Mouse (Mus musculus) lung, embryonic 16.5 days (tissue): Measurements from ENCODE around the gene Inpp5e. TPM values are rescaled to one million over a fixed set of nuclear protein-coding genes. Genes with fewer than 3 reads are reported as not detected.
"Not testable (repeated sequence)": the region's sequence is repeated elsewhere in the genome, so short reads cannot be mapped to it uniquely, and the experiment has no call there.

Experiments
- ATAC-seq: fragments of 200-750 bp; cut with Nextera tagmentation; 2 replicates; pipeline ENCODE4 v1.8.0; 2017; ENCODE audit warnings: low read depth, mild to moderate bottlenecking, moderate library complexity
- H3K27ac ChIP-seq: fragments of 300-500 bp; sonication (generic); 2 replicates; pipeline ENCODE4 v1.5.1; 2014; ENCODE audit warnings: mild to moderate bottlenecking, control low read depth, low read length
- H3K27me3 ChIP-seq: fragments of 300-500 bp; sonication (generic); 2 replicates; pipeline ENCODE4 v1.6.1; 2014; ENCODE audit warnings: low read depth, low read length, mixed read lengths; ENCODE audit not compliant: control insufficient read depth, insufficient read depth
- H3K36me3 ChIP-seq: fragments of 300-500 bp; sonication (generic); 2 replicates; pipeline ENCODE4 v1.6.1; 2014; ENCODE audit warnings: low read length; ENCODE audit not compliant: control insufficient read depth, insufficient read depth
- H3K4me1 ChIP-seq: fragments of 300-500 bp; sonication (generic); replicated peaks from 2 replicates; pipeline ENCODE4 v1.6.1; 2014; ENCODE audit warnings: low read length, mixed read lengths; ENCODE audit not compliant: control insufficient read depth, insufficient read depth
- H3K4me2 ChIP-seq: fragments of 300-500 bp; sonication (generic); 2 replicates; pipeline ENCODE4 v1.6.1; 2014; ENCODE audit warnings: low read depth, low read length, control low read depth
- H3K4me3 ChIP-seq: fragments of 300-500 bp; sonication (generic); 2 replicates; pipeline ENCODE4 v1.5.1; 2014; ENCODE audit warnings: mild to moderate bottlenecking, low read length, control low read depth
- H3K9ac ChIP-seq: fragments of 300-500 bp; sonication (generic); 2 replicates; pipeline ENCODE4 v1.6.1; 2014; ENCODE audit warnings: low read length, control low read depth
- H3K9me3 ChIP-seq: fragments of 300-500 bp; sonication (generic); 2 replicates; pipeline ENCODE4 v1.6.1; 2016; ENCODE audit warnings: low read length; ENCODE audit not compliant: control insufficient read depth
- WGBS: fragments of 180-500 bp; shearing (Covaris S2); extraction: QIAGEN DNeasy Blood & Tissue Kit; methylation state at CpG from one replicate; pipeline ENCODE4 v1.1.7; 2014; 5-methylcytosine and 5-hydroxymethylcytosine counted together
- polyA plus RNA-seq: library from polyadenylated mRNA; unstranded; fragments of >200 nt; fragmentation: Nextera tagmentation; extraction: Ambion mirVana; gene quantifications from 2 replicates; pipeline ENCODE4 v1.2.1, GENCODE M21; 2015

The Inpp5e gene
- polyA plus RNA-seq, 1 experiment from 2014 or later, result 18.7 TPM

GRCm38 (mm10) chr2:26380871-26381270, 28.1 kb downstream of the Inpp5e start:
- 28% methylated on average over 6 of the region's 6 CpGs for WGBS
- not testable (repeated sequence) for ATAC-seq

GRCm38 (mm10) chr2:26380131-26380771, 28.8 kb downstream of the Inpp5e start, which contains the start of gene Snapc4:
Snapc4 (minus strand) TSS chr2:26380653.
- H3K27ac ChIP-seq, result peak within 1 kb of the TSS; percentile 20; the same call in 1 of the 2 replicates
- H3K4me2 ChIP-seq, result peak within 1 kb of the TSS; percentile 90
- H3K9me3 ChIP-seq, result no peaks in the 10 kb centered on the region
- peak within 1 kb of the TSS; percentile 85 for H3K4me3 ChIP-seq
- H3K9ac ChIP-seq, result peak within 1 kb of the TSS; percentile 85
- H3K4me1 ChIP-seq, result no peaks in the 10 kb centered on the region; the same call in 1 of the 2 replicates
- peaks cover 41% of the 10 kb centered on the region for H3K36me3 ChIP-seq
- ATAC-seq, result peak; percentile 95
- WGBS, result under 1% methylated on average over 38 of the region's 38 CpGs
- no peaks in the 10 kb centered on the region for H3K27me3 ChIP-seq

More at GRCm38 (mm10) chr2:26380871-26381270, 28.1 kb downstream of the Inpp5e start:
- not testable (repeated sequence) for H3K4me1 ChIP-seq, H3K27me3 ChIP-seq, H3K27ac ChIP-seq, H3K9me3 ChIP-seq
- Histone ChIP-seq H3K4me3 (peak overlapping the region; percentile 85), H3K36me3 (peaks cover 42% of the 10 kb centered on the region), H3K4me2 (peak overlapping the region; percentile 90), H3K9ac (peak overlapping the region; percentile 85)

- Histone ChIP-seq H3K9me3 (no peaks in the 10 kb centered on the region), H3K4me2 (no peak overlapping the region), H3K36me3 (peaks cover 48% of the 10 kb centered on the region), H3K27ac (no peak overlapping the region), H3K4me1 (no peaks in the 10 kb centered on the region), H3K4me3 (no peak overlapping the region), H3K9ac (no peak overlapping the region), H3K27me3 (no peaks in the 10 kb centered on the region)
- ATAC-seq, result no peak
- WGBS, result 96% methylated on average over 8 of the region's 8 CpGs
Observed at GRCm38 (mm10) chr2:26372396-26372795, 36.6 kb downstream of the Inpp5e start.

- H3K4me2 ChIP-seq, result no peak overlapping the region
- H3K9me3 ChIP-seq, result no peaks in the 10 kb centered on the region
- ATAC-seq, result no peak
- H3K4me3 ChIP-seq, result no peak overlapping the region
- H3K27ac ChIP-seq, result no peak overlapping the region
- H3K9ac ChIP-seq, result no peak overlapping the region
- 73% methylated on average over 1 of the region's 1 CpGs for WGBS
- peaks cover 10% of the 10 kb centered on the region for H3K4me1 ChIP-seq
- H3K27me3 ChIP-seq, result no peaks in the 10 kb centered on the region
- peaks cover 40% of the 10 kb centered on the region for H3K36me3 ChIP-seq
Observed at GRCm38 (mm10) chr2:26368572-26368971, 40.4 kb downstream of the Inpp5e start.

- no peak overlapping the region for H3K27ac ChIP-seq
- peaks cover 40% of the 10 kb centered on the region for H3K36me3 ChIP-seq
- H3K4me2 ChIP-seq, result no peak overlapping the region
- peaks cover 10% of the 10 kb centered on the region for H3K4me1 ChIP-seq
- H3K9me3 ChIP-seq, result no peaks in the 10 kb centered on the region
- no peak for ATAC-seq
- no peaks in the 10 kb centered on the region for H3K27me3 ChIP-seq
- no peak overlapping the region for H3K4me3 ChIP-seq
- no peak overlapping the region for H3K9ac ChIP-seq
- WGBS, result 93% methylated on average over 6 of the region's 6 CpGs
Observed at GRCm38 (mm10) chr2:26367911-26368310, 41.1 kb downstream of the Inpp5e start.

- no peaks in the 10 kb centered on the region for H3K27me3 ChIP-seq
- H3K9ac ChIP-seq, result no peak overlapping the region
- no peaks in the 10 kb centered on the region for H3K9me3 ChIP-seq
- H3K27ac ChIP-seq, result peak overlapping the region; percentile 47
- peaks cover 10% of the 10 kb centered on the region for H3K4me1 ChIP-seq
- ATAC-seq, result peak; percentile 51; the same call in 1 of the 2 replicates
- no peak overlapping the region for H3K4me2 ChIP-seq
- 52% methylated on average over 10 of the region's 10 CpGs for WGBS
- H3K36me3 ChIP-seq, result peaks cover 20% of the 10 kb centered on the region
- H3K4me3 ChIP-seq, result no peak overlapping the region
Observed at GRCm38 (mm10) chr2:26364738-26365465, 44.1 kb downstream of the Inpp5e start.

- no peak overlapping the region for H3K4me3 ChIP-seq
- ATAC-seq, result no peak
- no peaks in the 10 kb centered on the region for H3K9me3 ChIP-seq
- peaks cover 15% of the 10 kb centered on the region for H3K36me3 ChIP-seq
- 34% methylated on average over 5 of the region's 5 CpGs for WGBS
- H3K9ac ChIP-seq, result no peak overlapping the region
- no peak overlapping the region for H3K4me2 ChIP-seq
- peaks cover 10% of the 10 kb centered on the region for H3K4me1 ChIP-seq
- H3K27me3 ChIP-seq, result no peaks in the 10 kb centered on the region
- no peak overlapping the region for H3K27ac ChIP-seq
Observed at GRCm38 (mm10) chr2:26363481-26363880, 45.5 kb downstream of the Inpp5e start.

- no peak overlapping the region for H3K4me3 ChIP-seq
- no peak overlapping the region for H3K27ac ChIP-seq
- H3K4me2 ChIP-seq, result no peak overlapping the region
- H3K27me3 ChIP-seq, result no peaks in the 10 kb centered on the region
- ATAC-seq, result no peak
- peaks cover 10% of the 10 kb centered on the region for H3K4me1 ChIP-seq
- peaks cover 13% of the 10 kb centered on the region for H3K36me3 ChIP-seq
- H3K9ac ChIP-seq, result no peak overlapping the region
- 76% methylated on average over 5 of the region's 5 CpGs for WGBS
- H3K9me3 ChIP-seq, result no peaks in the 10 kb centered on the region
Observed at GRCm38 (mm10) chr2:26362991-26363390, 46.0 kb downstream of the Inpp5e start.

GRCm38 (mm10) chr2:26360772-26361171, 48.2 kb downstream of the Inpp5e start, which contains the start of gene Card9:
Card9 (minus strand) TSS chr2:26360918.
- Histone ChIP-seq H3K27ac (no peak within 1 kb of the TSS), H3K9me3 (no peaks in the 10 kb centered on the region), H3K27me3 (no peaks in the 10 kb centered on the region), H3K4me2 (no peak within 1 kb of the TSS), H3K9ac (no peak within 1 kb of the TSS), H3K4me3 (no peak within 1 kb of the TSS), H3K36me3 (no peaks in the 10 kb centered on the region; the same call in 1 of the 2 replicates), H3K4me1 (peaks cover 10% of the 10 kb centered on the region)
- ATAC-seq, result no peak
- 34% methylated on average over 3 of the region's 3 CpGs for WGBS
